18 mouse cellular contexts compared by ENCODE assay signal in the genomic region with DNA sequence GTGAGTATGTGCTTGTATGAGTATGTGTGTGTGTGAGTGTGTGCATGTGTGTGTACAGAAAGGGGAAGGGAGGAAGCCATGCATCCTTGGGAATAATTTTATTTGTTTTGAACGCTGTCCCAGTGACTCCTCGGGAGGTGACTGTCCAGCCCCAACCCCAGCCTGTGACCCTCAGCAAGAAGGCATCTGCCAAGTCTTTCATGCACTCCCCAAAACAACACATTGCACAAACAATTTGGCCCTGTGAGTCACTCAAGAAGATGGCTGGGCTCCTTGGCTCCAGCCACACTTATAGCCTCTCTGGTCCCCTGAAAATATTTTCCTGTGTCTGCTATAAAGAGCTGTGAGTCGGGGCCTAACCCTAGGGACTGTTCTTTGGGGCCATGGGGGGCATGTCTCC. TPM values are rescaled to one million over a fixed set of nuclear protein-coding genes. Genes with fewer than 3 reads are reported as not detected.
A peak's percentile ranks its signal among the peaks of the same experiment; 100 is the strongest.
DNase-seq lines count a peak whose midpoint lies in the region; ATAC-seq and TF ChIP-seq lines count a peak whose summit lies in the region.
"Had no signal": no experiment of that assay in that cellular context is flagged by ENCODE, and none has a peak within 500 bp of the region (broad histone marks: within the 10 kb centered on the region; RNA-seq: fewer than 3 reads in every experiment).

No protein-coding gene starts in this region.

- H3K79me2 ChIP-seq in myocyte (ENCODE audit: control insufficient read depth, insufficient read depth) = no peaks in the 10 kb centered on the region

- peaks cover 60% of the 10 kb centered on the region for H3K4me1 ChIP-seq in forebrain, embryonic 10.5 days
- peaks cover 59% of the 10 kb centered on the region for H3K4me1 ChIP-seq in forebrain, embryonic 15.5 days
- peaks cover 6% of the 10 kb centered on the region; the same call in 1 of the 2 replicates for H3K4me1 ChIP-seq in lung, postnatal 0 days (ENCODE audit: insufficient read depth, low read depth, low read length)

- TF ChIP-seq POLR2A in myocyte (IDR thresholded peaks at IDR 0.05; ENCODE audit: insufficient read length, low read depth) = no peak

- no peak overlapping the region for H3K4me2 ChIP-seq in forebrain, embryonic 15.5 days (replicated peaks)
- no peak overlapping the region for H3K4me2 ChIP-seq in lung, postnatal 0 days (replicated peaks; ENCODE audit: low read depth, low read length)
- peak overlapping the region; percentile 89 for H3K4me2 ChIP-seq in myocyte (ENCODE audit: low read depth)
- H3K4me2 ChIP-seq: heart, embryonic 13.5 days; hindbrain, embryonic 13.5 days; midbrain, embryonic 13.5 days had no signal

- peaks cover 13% of the 10 kb centered on the region for H3K36me3 ChIP-seq in forebrain, embryonic 10.5 days (replicated peaks)
- no peaks in the 10 kb centered on the region for H3K36me3 ChIP-seq in forebrain, embryonic 15.5 days
- no peaks in the 10 kb centered on the region for H3K36me3 ChIP-seq in lung, postnatal 0 days (ENCODE audit: insufficient read depth, low read length)
- H3K36me3 ChIP-seq in myocyte (ENCODE audit: control insufficient read depth, insufficient read depth) = no peaks in the 10 kb centered on the region
- H3K36me3 ChIP-seq: embryonic facial prominence, embryonic 13.5 days; heart, embryonic 13.5 days; hindbrain, embryonic 13.5 days; midbrain, embryonic 13.5 days; neural tube, embryonic 13.5 days had no signal

- no peak for TF ChIP-seq CTCF in lung, postnatal 0 days (IDR thresholded peaks at IDR 0.05)

- TF ChIP-seq EP300 in lung, postnatal 0 days (IDR thresholded peaks at IDR 0.05) = no peak

- no peak overlapping the region for H3ac ChIP-seq in myocyte (ENCODE audit: control insufficient read depth, insufficient read length)

- H3K27ac ChIP-seq in forebrain, embryonic 10.5 days = 0 out of 2 replicates have a peak overlapping the region, but pooled peaks have one; percentile 40
- H3K27ac ChIP-seq in forebrain, embryonic 15.5 days (replicated peaks) = no peak overlapping the region
- no peak overlapping the region for H3K27ac ChIP-seq in lung, postnatal 0 days (ENCODE audit: low read length)
- H3K27ac ChIP-seq: embryonic facial prominence, embryonic 13.5 days; heart, embryonic 13.5 days; hindbrain, embryonic 13.5 days; kidney, postnatal 0 days; midbrain, embryonic 13.5 days had no signal

- WGBS in forebrain, embryonic 10.5 days = 88% methylated on average over 3 of the region's 3 CpGs
- 89% methylated on average over 3 of the region's 3 CpGs for WGBS in forebrain, embryonic 15.5 days
- WGBS in lung, postnatal 0 days = 47% methylated on average over 3 of the region's 3 CpGs

- ATAC-seq in forebrain, embryonic 15.5 days (replicated peaks) = no peak
- peak; percentile 26 for ATAC-seq in lung, postnatal 0 days
- ATAC-seq: midbrain, embryonic 13.5 days had no signal

- H3K27me3 ChIP-seq in forebrain, embryonic 10.5 days (ENCODE audit: poor library complexity, severe bottlenecking) = 0 out of 2 replicates have a peak, but pooled peaks cover 12% of the 10 kb centered on the region
- no peaks in the 10 kb centered on the region for H3K27me3 ChIP-seq in forebrain, embryonic 15.5 days
- H3K27me3 ChIP-seq in lung, postnatal 0 days (replicated peaks; ENCODE audit: insufficient read depth, low read length) = no peaks in the 10 kb centered on the region
- H3K27me3 ChIP-seq in myocyte (ENCODE audit: control insufficient read depth, insufficient read depth, insufficient read length) = no peaks in the 10 kb centered on the region
- H3K27me3 ChIP-seq: embryonic facial prominence, embryonic 13.5 days; hindbrain, embryonic 13.5 days; midbrain, embryonic 13.5 days; neural tube, embryonic 13.5 days had no signal

- no peak for DNase-seq in forebrain, embryonic 10.5 days (ENCODE audit: extremely low spot score, low spot score)
- peak; percentile 62 for DNase-seq in lung, postnatal 0 days (ENCODE audit: low spot score)
- DNase-seq in lung, postnatal 36 days = no peak
- peak; percentile 79 for DNase-seq in adrenal gland, adult 8-10 months
- DNase-seq in urinary bladder, adult 18-20 months (ENCODE audit: low spot score in 2 of 2) = no peak
- DNase-seq in MN1 (ENCODE audit: low spot score) = no peak
- DNase-seq: B cell, adult 2 months; cerebellum, adult 9-11 months; heart, adult 11 months had no signal

- no peak overlapping the region for H3K9ac ChIP-seq in forebrain, embryonic 15.5 days (replicated peaks)
- H3K9ac ChIP-seq in lung, postnatal 0 days (replicated peaks; ENCODE audit: low read depth) = no peak overlapping the region

- H3K4me3 ChIP-seq in forebrain, embryonic 10.5 days = no peak overlapping the region
- H3K4me3 ChIP-seq in forebrain, embryonic 15.5 days = no peak overlapping the region
- no peak overlapping the region for H3K4me3 ChIP-seq in lung, postnatal 0 days (ENCODE audit: low read depth, low read length)
- H3K4me3 ChIP-seq in myocyte = no peak overlapping the region
- H3K4me3 ChIP-seq: embryonic facial prominence, embryonic 13.5 days; heart, embryonic 13.5 days; hindbrain, embryonic 13.5 days; midbrain, embryonic 13.5 days; neural tube, embryonic 13.5 days had no signal

- no peaks in the 10 kb centered on the region for H3K9me3 ChIP-seq in forebrain, embryonic 10.5 days
- H3K9me3 ChIP-seq in forebrain, embryonic 15.5 days = no peaks in the 10 kb centered on the region
- no peaks in the 10 kb centered on the region for H3K9me3 ChIP-seq in lung, postnatal 0 days (ENCODE audit: low read length)
- H3K9me3 ChIP-seq: embryonic facial prominence, embryonic 13.5 days; heart, embryonic 13.5 days; hindbrain, embryonic 13.5 days; midbrain, embryonic 13.5 days; neural tube, embryonic 13.5 days had no signal

TF ChIP-seq in myocyte, 11 proteins besides CTCF, POLR2A, EP300 and RAD21:
- TF ChIP-seq CEBPB (IDR thresholded peaks at IDR 0.05; ENCODE audit: insufficient read depth, poor library complexity, severe bottlenecking) = peak; percentile 61; the same call in 1 of the 2 replicates
- no peak for TF ChIP-seq TCF3 (IDR thresholded peaks at IDR 0.05; ENCODE audit: insufficient read length, low read depth)

RNA-seq across cellular contexts. Expression of a gene that starts 41.9 kb away (rescaled TPM):
- 22.5 and 22.7 TPM in 2 replicates for polyA plus RNA-seq in forebrain, embryonic 10.5 days (2016; fragmentation: Nextera tagmentation; extraction: Ambion mirVana)
- polyA plus RNA-seq in forebrain, embryonic 15.5 days (2015; fragmentation: Nextera tagmentation; extraction: Ambion mirVana) = 52.4 and 54.6 TPM in 2 replicates
- 11.9 and 12.9 TPM in 2 replicates for polyA plus RNA-seq in lung, postnatal 0 days (2015; fragmentation: Nextera tagmentation; extraction: Ambion mirVana)
- total RNA-seq in adrenal gland, adult 8-10 months (2022) = 10 to 100 TPM; 17.1 to 26.4 (median 22.0) TPM
- 8.5 TPM for polyA plus RNA-seq in myocyte (2012; fragmentation: generic; extraction: Trizol)

RNA-seq across cellular contexts. Expression of a gene that starts 42.0 kb away (rescaled TPM):
- 23.1 and 23.6 TPM in 2 replicates for polyA plus RNA-seq in forebrain, embryonic 10.5 days (2016; fragmentation: Nextera tagmentation; extraction: Ambion mirVana)
- polyA plus RNA-seq in forebrain, embryonic 15.5 days (2015; fragmentation: Nextera tagmentation; extraction: Ambion mirVana) = 12.9 and 13.7 TPM in 2 replicates
- 6.1 and 6.3 TPM in 2 replicates for polyA plus RNA-seq in lung, postnatal 0 days (2015; fragmentation: Nextera tagmentation; extraction: Ambion mirVana)
- total RNA-seq in adrenal gland, adult 8-10 months (2022) = 1 to 10 TPM in 2 of 4 experiments, under 1 TPM in 2; 0.73 to 1.9 (median 1.3) TPM
- polyA plus RNA-seq in myocyte (2012; fragmentation: generic; extraction: Trizol) = 0.07 TPM
- total RNA-seq: heart, postnatal 25 days had no signal

Comparison
In these comparisons a context has a peak if more than half of its experiments do, and no peak if none do; other contexts are left out.
1. DNase-seq: peak in lung, postnatal 0 days (single experiment) and adrenal gland, adult 8-10 months (single experiment); none in forebrain, embryonic 10.5 days (single experiment), lung, postnatal 36 days (single experiment), urinary bladder, adult 18-20 months (0 of 2) and MN1 (single experiment).